Mouse (Mus musculus): ENCODE results near the gene Slc2a12. TPM values are rescaled to one million over a fixed set of nuclear protein-coding genes. Genes with fewer than 3 reads are reported as not detected.

The Slc2a12 gene
- polyA plus RNA-seq, 1 experiment = 0.01 TPM

DNA sequence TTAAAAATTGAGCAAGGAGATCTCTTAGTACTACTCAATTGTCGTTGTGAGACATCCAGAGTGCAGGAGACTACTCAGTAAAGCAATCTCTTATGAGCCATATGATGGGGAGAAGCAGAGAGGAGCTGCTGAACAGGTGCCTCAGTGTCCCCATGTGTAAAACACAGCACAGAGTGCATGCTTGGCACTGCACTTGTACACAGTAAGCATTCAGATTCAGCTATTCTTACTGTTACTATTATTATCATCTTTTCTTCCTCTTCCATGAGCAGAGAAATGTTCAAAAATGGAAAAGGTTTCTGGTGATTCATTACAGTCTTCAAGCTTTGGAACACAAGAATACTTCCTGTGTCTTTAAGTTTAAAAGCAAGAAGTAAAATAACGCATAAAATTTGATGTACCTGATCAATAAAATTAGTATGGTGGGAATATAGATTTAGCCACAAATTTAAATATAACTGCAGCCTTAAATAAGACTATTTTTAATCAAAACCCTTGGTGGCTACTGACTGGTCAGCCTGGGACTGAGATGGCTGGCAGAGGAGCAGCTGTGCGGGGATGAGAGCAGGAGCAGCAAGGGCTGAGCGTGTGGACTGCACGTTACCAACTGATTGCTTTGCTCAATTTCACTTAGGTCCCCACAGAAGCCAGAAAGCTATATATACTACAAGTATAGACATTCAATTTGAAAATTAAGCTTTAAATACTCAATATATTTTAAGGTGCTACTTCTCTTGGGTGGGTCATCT, 76.1 kb downstream of the Slc2a12 start:
- no peak for TF ChIP-seq SRF (IDR thresholded peaks at IDR 0.05; ENCODE audit: control insufficient read depth, insufficient read length, low read depth)
- TF ChIP-seq MYOG (IDR thresholded peaks at IDR 0.05; ENCODE audit: control insufficient read depth in 1 of 3, insufficient read depth in 1 of 3, insufficient read length in 2 of 3, low read depth in 2 of 3) = peak in 2 of 3 experiments; percentile 64
- no peak for TF ChIP-seq REST (IDR thresholded peaks at IDR 0.05; ENCODE audit: insufficient read depth, insufficient read length)
- TF ChIP-seq MYOD1 (IDR thresholded peaks at IDR 0.05; ENCODE audit: control insufficient read depth in 1 of 3, insufficient read length in 2 of 3, low read depth in 2 of 3) = peak in 2 of 3 experiments; percentile 33
- no peak for TF ChIP-seq MAX (IDR thresholded peaks at IDR 0.05; ENCODE audit: low read depth)
- no peak for TF ChIP-seq POLR2AphosphoS2 (IDR thresholded peaks at IDR 0.05; ENCODE audit: insufficient read length, low read depth)
- TF ChIP-seq POLR2A (IDR thresholded peaks at IDR 0.05; ENCODE audit: insufficient read length, low read depth) = no peak
- H3ac ChIP-seq (ENCODE audit: control insufficient read depth, insufficient read length) = no peak overlapping the region
- H3K4me2 ChIP-seq (ENCODE audit: low read depth) = peak overlapping the region; percentile 19
- H3K27me3 ChIP-seq (ENCODE audit: control insufficient read depth, insufficient read depth, insufficient read length) = no peaks in the 10 kb centered on the region
- H3K36me3 ChIP-seq (ENCODE audit: control insufficient read depth, insufficient read depth) = no peaks in the 10 kb centered on the region
- peaks cover 100% of the 10 kb centered on the region for H3K79me2 ChIP-seq (ENCODE audit: control insufficient read depth, insufficient read depth)
- no peak overlapping the region for H3K4me3 ChIP-seq

DNA sequence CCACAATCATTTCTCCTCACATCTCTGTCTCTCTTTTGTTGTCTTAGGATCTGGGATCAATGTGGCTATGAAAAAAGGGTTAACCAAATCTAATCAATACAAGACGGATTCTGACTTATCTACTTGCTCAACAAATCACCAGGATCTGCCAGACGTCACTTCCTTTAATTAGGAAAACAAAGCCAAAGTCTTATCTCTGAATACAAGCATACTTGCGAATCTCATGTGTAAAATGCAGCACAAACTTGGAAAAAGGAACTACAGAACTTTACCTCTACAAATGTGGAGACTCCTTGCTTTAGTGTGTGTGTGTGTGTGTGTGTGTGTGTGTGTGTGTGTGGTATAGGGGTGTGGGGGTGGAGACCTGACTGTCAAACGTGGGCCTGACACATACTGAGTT, 80.4 kb downstream of the Slc2a12 start:
- Histone ChIP-seq H3K79me2 (ENCODE audit: control insufficient read depth, insufficient read depth) (peaks cover 100% of the 10 kb centered on the region), H3K4me3 (no peak overlapping the region), H3K36me3 (ENCODE audit: control insufficient read depth, insufficient read depth) (no peaks in the 10 kb centered on the region), H3K4me2 (ENCODE audit: low read depth) (no peak overlapping the region), H3ac (ENCODE audit: control insufficient read depth, insufficient read length) (no peak overlapping the region), H3K27me3 (ENCODE audit: control insufficient read depth, insufficient read depth, insufficient read length) (no peaks in the 10 kb centered on the region)
- TF ChIP-seq MYOD1 (IDR thresholded peaks at IDR 0.05; ENCODE audit: control insufficient read depth in 1 of 3, insufficient read length in 2 of 3, low read depth in 2 of 3) (no peak), REST (IDR thresholded peaks at IDR 0.05; ENCODE audit: insufficient read depth, insufficient read length) (no peak), TCF12 (IDR thresholded peaks at IDR 0.05; ENCODE audit: insufficient read depth, poor library complexity, severe bottlenecking) (no peak), MYOG (IDR thresholded peaks at IDR 0.05; ENCODE audit: control insufficient read depth in 1 of 3, insufficient read depth in 1 of 3, insufficient read length in 2 of 3, low read depth in 2 of 3) (no peak), POLR2AphosphoS2 (IDR thresholded peaks at IDR 0.05; ENCODE audit: insufficient read length, low read depth) (no peak), POLR2A (IDR thresholded peaks at IDR 0.05; ENCODE audit: insufficient read length, low read depth) (no peak), SRF (IDR thresholded peaks at IDR 0.05; ENCODE audit: control insufficient read depth, insufficient read length, low read depth) (no peak), E2F4 (IDR thresholded peaks at IDR 0.05; ENCODE audit: insufficient read depth) (no peak), CEBPB (IDR thresholded peaks at IDR 0.05; ENCODE audit: insufficient read depth, poor library complexity, severe bottlenecking) (no peak), MAX (IDR thresholded peaks at IDR 0.05; ENCODE audit: low read depth) (no peak), TCF3 (IDR thresholded peaks at IDR 0.05; ENCODE audit: insufficient read length, low read depth) (no peak), USF1 (IDR thresholded peaks at IDR 0.05; ENCODE audit: low read depth) (no peak)

DNA sequence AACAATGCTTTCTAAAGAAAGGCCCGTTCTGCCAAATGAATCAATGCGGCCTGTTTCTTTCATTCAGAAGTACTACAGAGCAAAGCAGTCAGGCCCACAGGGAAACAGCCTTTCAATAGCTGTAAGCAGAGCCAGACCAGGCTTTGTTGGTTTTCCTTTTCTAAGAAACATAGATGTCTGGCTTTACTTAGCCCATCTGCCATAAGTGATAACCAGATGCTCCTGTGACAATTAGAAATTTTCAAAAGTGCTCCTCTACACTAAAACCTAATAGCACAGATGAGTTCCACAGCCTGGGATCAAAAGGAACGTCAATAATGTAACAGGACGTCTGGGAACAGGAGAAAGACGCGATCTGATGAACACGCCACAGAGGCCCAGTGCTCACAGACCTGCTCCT, 81.5 kb downstream of the Slc2a12 start:
- Histone ChIP-seq H3ac (ENCODE audit: control insufficient read depth, insufficient read length) (no peak overlapping the region), H3K4me3 (no peak overlapping the region), H3K79me2 (ENCODE audit: control insufficient read depth, insufficient read depth) (peaks cover 94% of the 10 kb centered on the region), H3K36me3 (ENCODE audit: control insufficient read depth, insufficient read depth) (no peaks in the 10 kb centered on the region), H3K4me2 (ENCODE audit: low read depth) (no peak overlapping the region), H3K27me3 (ENCODE audit: control insufficient read depth, insufficient read depth, insufficient read length) (no peaks in the 10 kb centered on the region)
- TF ChIP-seq POLR2AphosphoS2 (IDR thresholded peaks at IDR 0.05; ENCODE audit: insufficient read length, low read depth) (no peak), CEBPB (IDR thresholded peaks at IDR 0.05; ENCODE audit: insufficient read depth, poor library complexity, severe bottlenecking) (no peak), TCF12 (IDR thresholded peaks at IDR 0.05; ENCODE audit: insufficient read depth, poor library complexity, severe bottlenecking) (no peak), MAX (IDR thresholded peaks at IDR 0.05; ENCODE audit: low read depth) (no peak), USF1 (IDR thresholded peaks at IDR 0.05; ENCODE audit: low read depth) (no peak), MYOG (IDR thresholded peaks at IDR 0.05; ENCODE audit: control insufficient read depth in 1 of 3, insufficient read depth in 1 of 3, insufficient read length in 2 of 3, low read depth in 2 of 3) (no peak), SRF (IDR thresholded peaks at IDR 0.05; ENCODE audit: control insufficient read depth, insufficient read length, low read depth) (no peak), MYOD1 (IDR thresholded peaks at IDR 0.05; ENCODE audit: control insufficient read depth in 1 of 3, insufficient read length in 2 of 3, low read depth in 2 of 3) (no peak), TCF3 (IDR thresholded peaks at IDR 0.05; ENCODE audit: insufficient read length, low read depth) (no peak), E2F4 (IDR thresholded peaks at IDR 0.05; ENCODE audit: insufficient read depth) (no peak), POLR2A (IDR thresholded peaks at IDR 0.05; ENCODE audit: insufficient read length, low read depth) (no peak), REST (IDR thresholded peaks at IDR 0.05; ENCODE audit: insufficient read depth, insufficient read length) (no peak)

DNA sequence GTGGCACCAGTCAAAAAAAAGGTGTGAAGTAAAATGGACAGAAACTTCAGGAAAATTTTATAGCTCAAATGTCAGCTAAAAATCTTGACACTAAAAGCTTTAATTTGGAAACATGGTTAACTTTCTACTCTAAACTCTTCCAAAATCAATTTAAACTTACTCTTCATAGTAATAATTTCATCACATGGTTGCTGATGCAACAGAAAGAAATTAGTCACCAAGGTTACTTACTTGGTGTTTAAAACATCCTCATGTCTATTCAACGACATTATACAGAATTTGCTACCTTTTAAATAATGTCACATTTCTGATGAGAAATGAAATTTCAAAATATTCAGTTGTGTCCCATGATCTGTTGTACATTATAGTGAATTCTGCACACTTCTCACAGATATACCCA, 83.4 kb downstream of the Slc2a12 start:
- no peaks in the 10 kb centered on the region for H3K36me3 ChIP-seq (ENCODE audit: control insufficient read depth, insufficient read depth)
- H3K4me2 ChIP-seq (ENCODE audit: low read depth) = peak overlapping the region; percentile 70
- H3ac ChIP-seq (ENCODE audit: control insufficient read depth, insufficient read length) = no peak overlapping the region
- no peak overlapping the region for H3K4me3 ChIP-seq
- peaks cover 75% of the 10 kb centered on the region for H3K79me2 ChIP-seq (ENCODE audit: control insufficient read depth, insufficient read depth)
- H3K27me3 ChIP-seq (ENCODE audit: control insufficient read depth, insufficient read depth, insufficient read length) = no peaks in the 10 kb centered on the region
- TF ChIP-seq MAX (IDR thresholded peaks at IDR 0.05; ENCODE audit: low read depth) = peak; percentile 37
- peak; percentile 87 for TF ChIP-seq CEBPB (IDR thresholded peaks at IDR 0.05; ENCODE audit: insufficient read depth, poor library complexity, severe bottlenecking)
- TF ChIP-seq POLR2AphosphoS2 (IDR thresholded peaks at IDR 0.05; ENCODE audit: insufficient read length, low read depth) = no peak
